In genomic region chr10:110857320-110858097, GRCm38 (mm10) we compare ENCODE assay signal across 21 mouse cellular contexts.
DNase-seq lines count a peak whose midpoint lies in the region; ATAC-seq and TF ChIP-seq lines count a peak whose summit lies in the region.
"Had no signal": no experiment of that assay in that cellular context is flagged by ENCODE, and none has a peak within 500 bp of the region (broad histone marks: within the 10 kb centered on the region; RNA-seq: fewer than 3 reads in every experiment).

No protein-coding gene starts in this region.

- peak; percentile 87 for ATAC-seq in hindbrain, embryonic 13.5 days (ENCODE audit: low FRiP score)
- ATAC-seq in hindbrain, embryonic 11.5 days (ENCODE audit: low FRiP score), result no peak
- ATAC-seq in forebrain, postnatal 0 days, result peak; percentile 20; the same call in 1 of the 2 replicates
- peak; percentile 75 for ATAC-seq in neural tube, embryonic 12.5 days (ENCODE audit: low FRiP score, low read depth)
- ATAC-seq: activated CD4-positive, CD25-positive, alpha-beta regulatory T cell, adult 4 months; Patski had no signal

- H3K27ac ChIP-seq in hindbrain, embryonic 13.5 days, result peak overlapping the region; percentile 74
- no peak overlapping the region for H3K27ac ChIP-seq in hindbrain, embryonic 11.5 days (ENCODE audit: low read depth, low read length)
- peak overlapping the region; percentile 98; the same call in 1 of the 2 replicates for H3K27ac ChIP-seq in ES-Bruce4 (ENCODE audit: insufficient read depth, low read length)
- H3K27ac ChIP-seq in forebrain, postnatal 0 days (ENCODE audit: low read depth, low read length), result no peak overlapping the region
- no peak overlapping the region for H3K27ac ChIP-seq in neural tube, embryonic 12.5 days
- H3K27ac ChIP-seq: gastrocnemius, adult 2 months; kidney, postnatal 0 days; layer of hippocampus, adult 2 months; left cerebral cortex, adult 2 months; limb, embryonic 12.5 days; liver, embryonic 13.5 days had no signal

- no peaks in the 10 kb centered on the region for H3K27me3 ChIP-seq in hindbrain, embryonic 13.5 days
- no peaks in the 10 kb centered on the region for H3K27me3 ChIP-seq in hindbrain, embryonic 11.5 days (ENCODE audit: control insufficient read depth, insufficient read depth, low read length)
- no peaks in the 10 kb centered on the region for H3K27me3 ChIP-seq in ES-Bruce4 (ENCODE audit: control insufficient read depth, insufficient read depth, low read length, poor library complexity, severe bottlenecking)
- no peaks in the 10 kb centered on the region for H3K27me3 ChIP-seq in forebrain, postnatal 0 days (ENCODE audit: insufficient read depth, low read length)
- H3K27me3 ChIP-seq in neural tube, embryonic 12.5 days (replicated peaks), result no peaks in the 10 kb centered on the region
- H3K27me3 ChIP-seq: limb, embryonic 12.5 days; liver, embryonic 13.5 days had no signal

- H3K36me3 ChIP-seq in hindbrain, embryonic 13.5 days, result no peaks in the 10 kb centered on the region
- no peaks in the 10 kb centered on the region for H3K36me3 ChIP-seq in hindbrain, embryonic 11.5 days (ENCODE audit: control insufficient read depth, insufficient read depth, low read length)
- no peaks in the 10 kb centered on the region for H3K36me3 ChIP-seq in ES-Bruce4 (ENCODE audit: control insufficient read depth, insufficient read depth, low read length, poor library complexity, severe bottlenecking)
- H3K36me3 ChIP-seq in forebrain, postnatal 0 days (ENCODE audit: insufficient read depth), result no peaks in the 10 kb centered on the region
- H3K36me3 ChIP-seq in neural tube, embryonic 12.5 days, result no peaks in the 10 kb centered on the region
- H3K36me3 ChIP-seq: limb, embryonic 12.5 days; liver, embryonic 13.5 days had no signal

- no peak for TF ChIP-seq EP300 in ES-Bruce4 (IDR thresholded peaks at IDR 0.05; ENCODE audit: insufficient read depth, low read depth, low read length)

- no peaks in the 10 kb centered on the region for H3K9me3 ChIP-seq in hindbrain, embryonic 13.5 days
- H3K9me3 ChIP-seq in hindbrain, embryonic 11.5 days (ENCODE audit: control insufficient read depth, low read length), result no peaks in the 10 kb centered on the region
- no peaks in the 10 kb centered on the region for H3K9me3 ChIP-seq in ES-Bruce4 (replicated peaks; ENCODE audit: control insufficient read depth, insufficient read depth, low read length, poor library complexity, severe bottlenecking)
- H3K9me3 ChIP-seq in forebrain, postnatal 0 days (ENCODE audit: low read length), result no peaks in the 10 kb centered on the region
- no peaks in the 10 kb centered on the region for H3K9me3 ChIP-seq in neural tube, embryonic 12.5 days
- H3K9me3 ChIP-seq: limb, embryonic 12.5 days; liver, embryonic 13.5 days had no signal

- TF ChIP-seq CTCF in ES-Bruce4 (IDR thresholded peaks at IDR 0.05; ENCODE audit: low read depth, low read length), result no peak
- TF ChIP-seq CTCF in forebrain, postnatal 0 days (IDR thresholded peaks at IDR 0.05; ENCODE audit: low read depth), result no peak

- H3K4me1 ChIP-seq in hindbrain, embryonic 13.5 days (replicated peaks), result peaks cover 10% of the 10 kb centered on the region; the same call in 1 of the 2 replicates
- H3K4me1 ChIP-seq in hindbrain, embryonic 11.5 days (replicated peaks; ENCODE audit: control insufficient read depth, insufficient read depth, low read length), result no peaks in the 10 kb centered on the region
- peaks cover 7% of the 10 kb centered on the region for H3K4me1 ChIP-seq in ES-Bruce4 (ENCODE audit: control insufficient read depth, insufficient read depth, low read length)
- no peaks in the 10 kb centered on the region for H3K4me1 ChIP-seq in forebrain, postnatal 0 days (ENCODE audit: insufficient read depth)
- no peaks in the 10 kb centered on the region for H3K4me1 ChIP-seq in neural tube, embryonic 12.5 days
- H3K4me1 ChIP-seq: limb, embryonic 12.5 days; liver, embryonic 13.5 days had no signal

- H3K9ac ChIP-seq in hindbrain, embryonic 13.5 days, result no peak overlapping the region
- H3K9ac ChIP-seq in hindbrain, embryonic 11.5 days (ENCODE audit: low read depth, low read length), result no peak overlapping the region
- no peak overlapping the region for H3K9ac ChIP-seq in ES-Bruce4 (ENCODE audit: low read depth, poor library complexity, severe bottlenecking)
- H3K9ac ChIP-seq in forebrain, postnatal 0 days, result no peak overlapping the region
- no peak overlapping the region for H3K9ac ChIP-seq in neural tube, embryonic 12.5 days
- H3K9ac ChIP-seq: limb, embryonic 12.5 days; liver, embryonic 13.5 days had no signal

- no peak overlapping the region for H3K4me2 ChIP-seq in hindbrain, embryonic 13.5 days
- no peak overlapping the region for H3K4me2 ChIP-seq in hindbrain, embryonic 11.5 days (replicated peaks; ENCODE audit: low read depth, low read length)
- H3K4me2 ChIP-seq in forebrain, postnatal 0 days (ENCODE audit: low read depth), result no peak overlapping the region
- no peak overlapping the region for H3K4me2 ChIP-seq in neural tube, embryonic 12.5 days (replicated peaks)
- H3K4me2 ChIP-seq: limb, embryonic 12.5 days; liver, embryonic 13.5 days had no signal

- no peak for TF ChIP-seq POLR2A in ES-Bruce4 (IDR thresholded peaks at IDR 0.05; ENCODE audit: insufficient read depth, low read length)

- no peak for DNase-seq in hindbrain, embryonic 11.5 days (ENCODE audit: low spot score)
- DNase-seq in forebrain, postnatal 0 days, result no peak
- DNase-seq in layer of hippocampus, adult 8-10 months (ENCODE audit: low spot score in 2 of 2), result no peak
- no peak for DNase-seq in frontal cortex, postnatal 10 days (ENCODE audit: low spot score in 2 of 2)
- no peak for DNase-seq in thymus, postnatal 4 days
- DNase-seq: adrenal gland, postnatal 36 days; cerebellum, adult 9-10 months; gastrocnemius, adult 2 months; heart, postnatal 4 days; kidney, adult 11 months; liver, embryonic 13.5 days; thymus, adult 18-20 months had no signal

- no peak overlapping the region for H3K4me3 ChIP-seq in hindbrain, embryonic 13.5 days
- no peak overlapping the region for H3K4me3 ChIP-seq in hindbrain, embryonic 11.5 days (ENCODE audit: low read depth, low read length)
- H3K4me3 ChIP-seq in ES-Bruce4 (ENCODE audit: low read depth, low read length), result no peak overlapping the region
- H3K4me3 ChIP-seq in forebrain, postnatal 0 days (ENCODE audit: low read depth, low read length), result no peak overlapping the region
- H3K4me3 ChIP-seq in neural tube, embryonic 12.5 days, result no peak overlapping the region
- H3K4me3 ChIP-seq: gastrocnemius, adult 2 months; layer of hippocampus, adult 2 months; left cerebral cortex, adult 2 months; limb, embryonic 12.5 days; liver, embryonic 13.5 days had no signal

- WGBS in hindbrain, embryonic 13.5 days, result 68% methylated on average over 3 of the region's 3 CpGs
- WGBS in hindbrain, embryonic 11.5 days, result 75% methylated on average over 3 of the region's 3 CpGs
- WGBS in forebrain, postnatal 0 days, result 58% methylated on average over 3 of the region's 3 CpGs
- WGBS in neural tube, embryonic 12.5 days, result 72% methylated on average over 3 of the region's 3 CpGs

Comparison
In these comparisons a context has a peak if more than half of its experiments do, and no peak if none do; other contexts are left out.
1. H3K27ac ChIP-seq: peak in hindbrain, embryonic 13.5 days (single experiment) and ES-Bruce4 (single experiment); none in hindbrain, embryonic 11.5 days (single experiment), forebrain, postnatal 0 days (single experiment) and neural tube, embryonic 12.5 days (single experiment).